ENCODE assay signal across 8 mouse cellular contexts in the genomic region with DNA sequence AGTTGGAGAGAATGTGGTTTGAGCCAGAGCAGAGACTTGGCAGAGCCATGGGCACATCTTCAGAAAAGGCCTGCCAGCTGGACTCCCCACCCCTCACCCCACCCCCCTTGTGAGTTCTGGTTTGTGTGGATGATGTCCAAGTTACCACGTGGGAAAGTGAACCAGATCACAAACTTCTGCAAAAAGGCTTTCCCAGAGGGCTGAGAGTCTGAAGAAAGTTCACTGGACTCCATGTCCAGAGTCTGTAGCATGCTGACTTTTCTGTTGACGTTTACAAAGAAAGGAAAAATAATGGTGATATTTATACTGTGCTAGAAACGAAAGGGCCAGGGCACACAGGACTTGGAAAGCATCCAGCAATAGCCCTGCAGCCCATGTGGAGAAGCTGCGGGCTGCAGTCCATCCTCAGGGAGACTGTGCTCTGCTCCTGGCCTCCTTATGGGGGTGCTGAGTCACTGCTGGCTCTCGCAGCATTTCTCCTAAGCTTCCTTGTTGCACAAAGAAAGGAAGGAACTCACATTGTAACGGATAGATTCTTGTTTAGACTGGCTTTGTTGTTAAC. TPM values are rescaled to one million over a fixed set of nuclear protein-coding genes. Genes with fewer than 3 reads are reported as not detected.
DNase-seq lines count a peak whose midpoint lies in the region; ATAC-seq and TF ChIP-seq lines count a peak whose summit lies in the region.

No protein-coding gene starts in this region.

- no peaks in the 10 kb centered on the region for H3K9me3 ChIP-seq in stomach, embryonic 14.5 days (ENCODE audit: control insufficient read depth, low read depth, low read length)

- H3K9ac ChIP-seq in stomach, embryonic 14.5 days (replicated peaks; ENCODE audit: low read depth, low read length): no peak overlapping the region

- WGBS in lung, adult 2 months: 13% methylated on average over 6 of the region's 6 CpGs
- 44% methylated on average over 6 of the region's 6 CpGs for WGBS in stomach, embryonic 14.5 days

- H3K4me2 ChIP-seq in stomach, embryonic 14.5 days (replicated peaks; ENCODE audit: low read depth, low read length): no peak overlapping the region

- intact Hi-C loops in left cerebral cortex, postnatal 25 days (cut with DNase I): no loop called here

- peaks cover 9% of the 10 kb centered on the region for H3K4me1 ChIP-seq in bone marrow macrophage, adult 2 months (ENCODE audit: control insufficient read depth, insufficient read depth, low read length)
- H3K4me1 ChIP-seq in lung, adult 2 months (ENCODE audit: control insufficient read depth, insufficient read depth, low read length): peaks cover 8% of the 10 kb centered on the region
- no peaks in the 10 kb centered on the region for H3K4me1 ChIP-seq in stomach, embryonic 14.5 days (ENCODE audit: control insufficient read depth, insufficient read depth, low read length)

- H3K27me3 ChIP-seq in stomach, embryonic 14.5 days (ENCODE audit: control insufficient read depth, insufficient read depth, low read length): no peaks in the 10 kb centered on the region

- TF ChIP-seq CTCF in bone marrow macrophage, adult 2 months (IDR thresholded peaks at IDR 0.05; ENCODE audit: low read depth, low read length): no peak
- no peak for TF ChIP-seq CTCF in lung, adult 2 months (IDR thresholded peaks at IDR 0.05; ENCODE audit: insufficient read depth, low read length)

- H3K4me3 ChIP-seq in bone marrow macrophage, adult 2 months (ENCODE audit: insufficient read depth, low read length): no peak overlapping the region
- no peak overlapping the region for H3K4me3 ChIP-seq in lung, adult 2 months (replicated peaks; ENCODE audit: extremely low read depth, low read depth, low read length)
- H3K4me3 ChIP-seq in stomach, embryonic 14.5 days (ENCODE audit: low read depth, low read length): no peak overlapping the region

- peak; percentile 58; the same call in 1 of the 2 replicates for ATAC-seq in stomach, embryonic 14.5 days (ENCODE audit: insufficient number of reproducible peaks, insufficient read depth, low FRiP score, low read depth)

- TF ChIP-seq POLR2A in bone marrow macrophage, adult 2 months (IDR thresholded peaks at IDR 0.05; ENCODE audit: borderline replicate concordance, low read depth, low read length): no peak
- no peak for TF ChIP-seq POLR2A in lung, adult 2 months (IDR thresholded peaks at IDR 0.05; ENCODE audit: borderline replicate concordance, extremely low read depth, low read depth, low read length)

- peaks cover 33% of the 10 kb centered on the region for H3K36me3 ChIP-seq in stomach, embryonic 14.5 days (ENCODE audit: control insufficient read depth, insufficient read depth, low read length)

- H3K27ac ChIP-seq in bone marrow macrophage, adult 2 months (ENCODE audit: insufficient read depth, low read depth, low read length): peak overlapping the region; percentile 45
- no peak overlapping the region for H3K27ac ChIP-seq in stomach, embryonic 14.5 days (ENCODE audit: low read length)

- DNase-seq in left cerebral cortex, postnatal 25 days (ENCODE audit: low spot score in 2 of 2): peak; percentile 28 to 31
- no peak for DNase-seq in left cerebral cortex, adult 9 months (ENCODE audit: low spot score in 2 of 2)
- DNase-seq in gastrocnemius, postnatal 25 days: peak; percentile 54
- peak; percentile 52 for DNase-seq in kidney, adult 11 months
- DNase-seq in lung, adult 2 months: peak; percentile 24
- no peak for DNase-seq in embryo, embryonic 11 days

RNA-seq across cellular contexts. Expression of gene Casp3, which starts 22.0 kb away (rescaled TPM):
- 10 to 100 TPM; 14.5 to 17.3 TPM for total RNA-seq in left cerebral cortex, postnatal 25 days (2021)
- 36.5 and 37.3 TPM in 2 replicates for polyA plus RNA-seq in bone marrow macrophage, adult 2 months (2012; ENCODE audit: insufficient read depth, insufficient read length, missing spikeins)
- 1 to 10 TPM; 2.3 to 3.1 TPM for total RNA-seq in gastrocnemius, postnatal 25 days (2021)
- polyA plus RNA-seq in lung, adult 2 months (2012; rRNA removed): 2.6 and 5.4 TPM in 2 replicates
- 53.9 and 56.0 TPM in 2 replicates for polyA plus RNA-seq in stomach, embryonic 14.5 days (2014; fragmentation: Nextera tagmentation; extraction: Ambion mirVana)

RNA-seq across cellular contexts. Expression of gene Primpol, which starts 22.1 kb away (rescaled TPM):
- total RNA-seq in left cerebral cortex, postnatal 25 days (2021): 1 to 10 TPM; 3.6 to 4.3 TPM
- 16.6 and 21.3 TPM in 2 replicates for polyA plus RNA-seq in bone marrow macrophage, adult 2 months (2012; ENCODE audit: insufficient read depth, insufficient read length, missing spikeins)
- total RNA-seq in gastrocnemius, postnatal 25 days (2021): 1 to 10 TPM; 1.2 to 2.0 TPM
- 0.81 and 1.8 TPM in 2 replicates for polyA plus RNA-seq in lung, adult 2 months (2012; rRNA removed)
- 15.5 and 15.8 TPM in 2 replicates for polyA plus RNA-seq in stomach, embryonic 14.5 days (2014; fragmentation: Nextera tagmentation; extraction: Ambion mirVana)

Comparison
In these comparisons a context has a peak if more than half of its experiments do, and no peak if none do; other contexts are left out.
1. DNase-seq: peak in left cerebral cortex, postnatal 25 days (2 of 2), gastrocnemius, postnatal 25 days (single experiment), kidney, adult 11 months (single experiment) and lung, adult 2 months (single experiment); none in left cerebral cortex, adult 9 months (0 of 2) and embryo, embryonic 11 days (single experiment).